In genomic region chr1:106883369-106883768, GRCm38 (mm10) we compare ENCODE assay signal across 27 mouse cellular contexts. TPM values are rescaled to one million over a fixed set of nuclear protein-coding genes. Genes with fewer than 3 reads are reported as not detected.
DNase-seq lines count a peak whose midpoint lies in the region; ATAC-seq and TF ChIP-seq lines count a peak whose summit lies in the region.
"Had no signal": no experiment of that assay in that cellular context is flagged by ENCODE, and none has a peak within 500 bp of the region (broad histone marks: within the 10 kb centered on the region; RNA-seq: fewer than 3 reads in every experiment).

No protein-coding gene starts in this region.

- no peak for DNase-seq in CH12.LX (ENCODE audit: extremely low read depth)
- DNase-seq in adipocyte (ENCODE audit: low spot score) = peak; percentile 8
- no peak for DNase-seq in natural killer cell, adult 2 months (ENCODE audit: low spot score in 2 of 2)
- DNase-seq in left cerebral cortex, adult 18-20 months (ENCODE audit: low spot score in 2 of 2) = no peak
- DNase-seq in cerebellum, postnatal 4 days (ENCODE audit: low spot score in 2 of 2) = no peak
- DNase-seq: adrenal gland, postnatal 14 days; cerebellum, adult 18-20 months; cerebellum, adult 9-11 months; cerebellum, postnatal 36 days; gastrocnemius, postnatal 10 days; heart, postnatal 36 days had no signal

- H3K4me2 ChIP-seq in CH12.LX (ENCODE audit: insufficient read depth, low read depth, poor library complexity, severe bottlenecking) (peak overlapping the region; percentile 94), myocyte (ENCODE audit: low read depth) (peak overlapping the region; percentile 27)
- H3K4me2 ChIP-seq: embryonic facial prominence, embryonic 15.5 days; forebrain, embryonic 15.5 days; heart, embryonic 13.5 days had no signal

- H3K4me1 ChIP-seq in CH12.LX (ENCODE audit: control insufficient read depth in 1 of 2, insufficient read depth in 2 of 2) = no peaks in the 10 kb centered on the region
- H3K4me1 ChIP-seq: embryonic facial prominence, embryonic 15.5 days; forebrain, embryonic 15.5 days; heart, embryonic 13.5 days had no signal

- H3K79me2 ChIP-seq in CH12.LX (replicated peaks; ENCODE audit: control insufficient read depth, extremely low read depth, insufficient read depth, poor library complexity, severe bottlenecking) (no peaks in the 10 kb centered on the region), myocyte (ENCODE audit: control insufficient read depth, insufficient read depth) (no peaks in the 10 kb centered on the region)

- no peak overlapping the region for H3K9ac ChIP-seq in CH12.LX (ENCODE audit: insufficient read depth, low read depth)
- H3K9ac ChIP-seq: embryonic facial prominence, embryonic 15.5 days; forebrain, embryonic 15.5 days; heart, embryonic 13.5 days had no signal

- TF ChIP-seq POLR2A in CH12.LX (IDR thresholded peaks at IDR 0.05; ENCODE audit: low read depth, low read length) = no peak
- TF ChIP-seq POLR2A in myocyte (IDR thresholded peaks at IDR 0.05; ENCODE audit: insufficient read length, low read depth) = no peak

- no peak for TF ChIP-seq EP300 in CH12.LX (IDR thresholded peaks at IDR 0.05; ENCODE audit: low read length)

- peak; percentile 85 for ATAC-seq in granulocyte monocyte progenitor cell, adult 5-6 weeks (replicated peaks; ENCODE audit: poor library complexity, severe bottlenecking)
- ATAC-seq: forebrain, embryonic 15.5 days; intestine, postnatal 0 days had no signal

- in situ Hi-C loops in CH12.LX (cut with MboI; ENCODE audit: low pct_ligation_motif_present, low pct_unique_long_range_greater_than_20kb, low sequenced_read_pairs) = no loop called here

- dilution Hi-C loops in CH12.LX (cut with MboI; ENCODE audit: extremely low pct_ligation_motif_present, extremely low pct_unique_long_range_greater_than_20kb, low sequenced_read_pairs) = no loop called here

- H3K4me3 ChIP-seq in CH12.LX (replicated peaks in 1 of 3; ENCODE audit: low read depth in 2 of 3, low read length in 2 of 3, poor library complexity in 1 of 3) (no peak overlapping the region), myocyte (no peak overlapping the region)
- H3K4me3 ChIP-seq: embryonic facial prominence, embryonic 15.5 days; erythroblast, embryonic 14.5 days; forebrain, embryonic 15.5 days; heart, embryonic 13.5 days had no signal

- H3K27ac ChIP-seq in CH12.LX (ENCODE audit: insufficient read depth, low read depth) = no peak overlapping the region
- H3K27ac ChIP-seq: embryonic facial prominence, embryonic 15.5 days; forebrain, embryonic 15.5 days; heart, embryonic 13.5 days had no signal

- TF ChIP-seq RAD21 in CH12.LX (IDR thresholded peaks at IDR 0.05; ENCODE audit: low read depth, low read length) = no peak

- H3K27me3 ChIP-seq in CH12.LX (replicated peaks) = peaks cover 34% of the 10 kb centered on the region
- H3K27me3 ChIP-seq in myocyte (ENCODE audit: control insufficient read depth, insufficient read depth, insufficient read length) = no peaks in the 10 kb centered on the region
- H3K27me3 ChIP-seq: forebrain, embryonic 15.5 days; heart, embryonic 13.5 days had no signal

- H3ac ChIP-seq in myocyte (ENCODE audit: control insufficient read depth, insufficient read length) = no peak overlapping the region

- no peaks in the 10 kb centered on the region for H3K36me3 ChIP-seq in CH12.LX (replicated peaks in 1 of 2; ENCODE audit: control insufficient read depth in 1 of 2, insufficient read depth in 1 of 2, low read length in 1 of 2)
- no peaks in the 10 kb centered on the region for H3K36me3 ChIP-seq in myocyte (ENCODE audit: control insufficient read depth, insufficient read depth)
- H3K36me3 ChIP-seq: embryonic facial prominence, embryonic 15.5 days; forebrain, embryonic 15.5 days; heart, embryonic 13.5 days had no signal

- TF ChIP-seq CTCF in CH12.LX (conservative IDR thresholded peaks at IDR 0.05 in 1 of 2, IDR thresholded peaks at IDR 0.05 in 1 of 2; ENCODE audit: low read depth in 2 of 2, low read length in 2 of 2) = no peak

- no peaks in the 10 kb centered on the region for H3K9me3 ChIP-seq in CH12.LX (replicated peaks; ENCODE audit: low read length)
- H3K9me3 ChIP-seq: embryonic facial prominence, embryonic 15.5 days; forebrain, embryonic 15.5 days; heart, embryonic 13.5 days had no signal

TF ChIP-seq in CH12.LX, 34 proteins besides CTCF, POLR2A, EP300 and RAD21:
- TF ChIP-seq CHD1 (IDR thresholded peaks at IDR 0.05; ENCODE audit: low read depth, low read length) (no peak), E2F4 (IDR thresholded peaks at IDR 0.05; ENCODE audit: insufficient replicate concordance, low read depth, low read length) (no peak), USF1 (IDR thresholded peaks at IDR 0.05; ENCODE audit: low read depth, low read length) (no peak), MAFK (IDR thresholded peaks at IDR 0.05; ENCODE audit: insufficient replicate concordance, low read length) (no peak), NRF1 (IDR thresholded peaks at IDR 0.05; ENCODE audit: low read depth, low read length) (no peak), NELFE (IDR thresholded peaks at IDR 0.05; ENCODE audit: low read depth, low read length) (no peak), HCFC1 (IDR thresholded peaks at IDR 0.05; ENCODE audit: low read depth, low read length) (no peak), BHLHE40 (IDR thresholded peaks at IDR 0.05; ENCODE audit: low read depth, low read length) (no peak; the same call in 1 of the 2 replicates)

TF ChIP-seq in myocyte, 11 proteins besides CTCF, POLR2A, EP300 and RAD21:
- TF ChIP-seq CEBPB (IDR thresholded peaks at IDR 0.05; ENCODE audit: insufficient read depth, poor library complexity, severe bottlenecking) (no peak), POLR2AphosphoS2 (IDR thresholded peaks at IDR 0.05; ENCODE audit: insufficient read length, low read depth) (no peak), TCF3 (IDR thresholded peaks at IDR 0.05; ENCODE audit: insufficient read length, low read depth) (no peak), SRF (IDR thresholded peaks at IDR 0.05; ENCODE audit: control insufficient read depth, insufficient read length, low read depth) (no peak), E2F4 (IDR thresholded peaks at IDR 0.05; ENCODE audit: insufficient read depth) (no peak), MYOG (IDR thresholded peaks at IDR 0.05; ENCODE audit: control insufficient read depth in 1 of 3, insufficient read depth in 1 of 3, insufficient read length in 2 of 3, low read depth in 2 of 3) (no peak), MYOD1 (IDR thresholded peaks at IDR 0.05; ENCODE audit: control insufficient read depth in 1 of 3, insufficient read length in 2 of 3, low read depth in 2 of 3) (no peak), MAX (IDR thresholded peaks at IDR 0.05; ENCODE audit: low read depth) (no peak), TCF12 (IDR thresholded peaks at IDR 0.05; ENCODE audit: insufficient read depth, poor library complexity, severe bottlenecking) (no peak), USF1 (IDR thresholded peaks at IDR 0.05; ENCODE audit: low read depth) (no peak), REST (IDR thresholded peaks at IDR 0.05; ENCODE audit: insufficient read depth, insufficient read length) (no peak)

RNA-seq across cellular contexts. Expression of gene Serpinb5, which starts 22.4 kb away (rescaled TPM):
- total RNA-seq in CH12.LX (2012; rRNA removed) (not detected in 2 replicates), CH12.LX (2014; rRNA removed) (not detected in 2 replicates)
- polyA plus RNA-seq in CH12.LX (2012; ENCODE audit: insufficient read length, low read depth) (not detected in 2 replicates), myocyte (2012; fragmentation: generic; extraction: Trizol) (not detected)
- total RNA-seq in granulocyte monocyte progenitor cell, adult 5-6 weeks (2014; fragmentation: Nextera tagmentation) = not detected in 2 replicates
- not detected in 2 replicates for total RNA-seq in granulocyte monocyte progenitor cell, adult 5-6 weeks (2017)
- total RNA-seq in left cerebral cortex, adult 18-20 months (2021) = under 1 TPM in 1 of 2 experiments, not detected in 1; 0.16 TPM
- total RNA-seq: adrenal gland, adult 18-20 months; adrenal gland, postnatal 14 days; gastrocnemius, postnatal 10 days; heart, postnatal 36 days had no signal
- polyA plus RNA-seq: C2C12; erythroblast, embryonic 14.5 days; forebrain, embryonic 11.5 days; forebrain, embryonic 15.5 days; heart, embryonic 13.5 days; heart, postnatal 0 days; hindbrain, embryonic 11.5 days; hindbrain, embryonic 16.5 days; inflammation-experienced regulatory T-cells, adult 6 months had no signal

RNA-seq across cellular contexts. Expression of gene Serpinb12, which starts 50.9 kb away (rescaled TPM):
- not detected in 2 replicates for total RNA-seq in CH12.LX (2012; rRNA removed)
- total RNA-seq in CH12.LX (2014; rRNA removed) = not detected in 2 replicates
- polyA plus RNA-seq in CH12.LX (2012; ENCODE audit: insufficient read length, low read depth) = not detected in 2 replicates
- total RNA-seq in granulocyte monocyte progenitor cell, adult 5-6 weeks (2014; fragmentation: Nextera tagmentation) = not detected in 2 replicates
- total RNA-seq in granulocyte monocyte progenitor cell, adult 5-6 weeks (2017) = 0.21 TPM in 1 of 2 replicates, not detected in the other
- polyA plus RNA-seq in myocyte (2012; fragmentation: generic; extraction: Trizol) = not detected
- total RNA-seq in left cerebral cortex, adult 18-20 months (2021) = not detected
- total RNA-seq: adrenal gland, adult 18-20 months; adrenal gland, postnatal 14 days; heart, postnatal 36 days had no signal
- polyA plus RNA-seq: C2C12; embryonic facial prominence, embryonic 11.5 days; erythroblast, embryonic 14.5 days; forebrain, embryonic 11.5 days; forebrain, embryonic 15.5 days; frontal cortex, adult 2 months; heart, postnatal 0 days; hindbrain, embryonic 11.5 days; inflammation-experienced regulatory T-cells, adult 6 months; intestine, postnatal 0 days had no signal
